Comparison of ENCODE assay signal across 17 mouse cellular contexts in genomic region chr5:140699776-140700175, GRCm38 (mm10). TPM values are rescaled to one million over a fixed set of nuclear protein-coding genes. Genes with fewer than 3 reads are reported as not detected.
DNase-seq lines count a peak whose midpoint lies in the region; ATAC-seq lines count a peak whose summit lies in the region.
"Had no signal": no experiment of that assay in that cellular context is flagged by ENCODE, and none has a peak within 500 bp of the region (broad histone marks: within the 10 kb centered on the region; RNA-seq: fewer than 3 reads in every experiment).

No protein-coding gene starts in this region.

- no peaks in the 10 kb centered on the region for H3K27me3 ChIP-seq in kidney, embryonic 14.5 days (ENCODE audit: control insufficient read depth, insufficient read depth, low read length)
- no peaks in the 10 kb centered on the region for H3K27me3 ChIP-seq in neural tube, embryonic 13.5 days
- H3K27me3 ChIP-seq: forebrain, embryonic 15.5 days; heart, embryonic 15.5 days had no signal

- no peak overlapping the region for H3K4me2 ChIP-seq in kidney, embryonic 14.5 days (replicated peaks; ENCODE audit: low read depth, low read length)
- H3K4me2 ChIP-seq in neural tube, embryonic 13.5 days, result no peak overlapping the region
- H3K4me2 ChIP-seq: forebrain, embryonic 15.5 days; heart, embryonic 15.5 days had no signal

- H3K4me1 ChIP-seq in kidney, embryonic 14.5 days (ENCODE audit: control insufficient read depth, insufficient read depth, low read length), result peaks cover 8% of the 10 kb centered on the region
- H3K4me1 ChIP-seq in neural tube, embryonic 13.5 days (replicated peaks), result peaks cover 42% of the 10 kb centered on the region

- H3K36me3 ChIP-seq in kidney, embryonic 14.5 days (ENCODE audit: control insufficient read depth, insufficient read depth, low read length), result peaks cover 27% of the 10 kb centered on the region
- H3K36me3 ChIP-seq in neural tube, embryonic 13.5 days, result peaks cover 37% of the 10 kb centered on the region

- H3K9me3 ChIP-seq in kidney, embryonic 14.5 days (ENCODE audit: control insufficient read depth, low read length), result no peaks in the 10 kb centered on the region
- H3K9me3 ChIP-seq in neural tube, embryonic 13.5 days, result no peaks in the 10 kb centered on the region
- H3K9me3 ChIP-seq: forebrain, embryonic 15.5 days; G1E; heart, embryonic 15.5 days had no signal

- peak; percentile 47 for DNase-seq in kidney, adult 18-20 months
- DNase-seq in neural tube, embryonic 10.5 days (ENCODE audit: extremely low spot score, low spot score), result no peak
- peak; percentile 66 to 80 for DNase-seq in kidney, postnatal 25 days
- DNase-seq in yolk sac, embryonic 10.5 days (ENCODE audit: low spot score), result peak; percentile 23
- no peak for DNase-seq in thymus, postnatal 36 days
- DNase-seq: cerebellum, postnatal 36 days; left cerebral cortex, postnatal 4 days; lung, adult 2 months; right cerebral cortex, postnatal 25 days; thymus, postnatal 14 days had no signal

- H3K4me3 ChIP-seq in kidney, embryonic 14.5 days (ENCODE audit: low read length), result no peak overlapping the region
- H3K4me3 ChIP-seq in neural tube, embryonic 13.5 days, result no peak overlapping the region
- H3K4me3 ChIP-seq: forebrain, embryonic 15.5 days; heart, embryonic 15.5 days had no signal

- no peak overlapping the region for H3K9ac ChIP-seq in kidney, embryonic 14.5 days (ENCODE audit: low read depth, low read length)
- peak overlapping the region; percentile 10; the same call in 1 of the 2 replicates for H3K9ac ChIP-seq in neural tube, embryonic 13.5 days
- H3K9ac ChIP-seq: forebrain, embryonic 15.5 days; heart, embryonic 15.5 days had no signal

- no peak for ATAC-seq in kidney, embryonic 14.5 days (ENCODE audit: low FRiP score, low TSS enrichment)
- no peak for ATAC-seq in neural tube, embryonic 13.5 days (ENCODE audit: low read depth)
- ATAC-seq: forebrain, embryonic 15.5 days; hindbrain, postnatal 0 days had no signal

- WGBS in kidney, embryonic 14.5 days, result 79% methylated on average over 9 of the region's 9 CpGs
- WGBS in neural tube, embryonic 13.5 days, result 89% methylated on average over 9 of the region's 9 CpGs

- no peak overlapping the region for H3K27ac ChIP-seq in kidney, embryonic 14.5 days (ENCODE audit: low read depth, low read length)
- H3K27ac ChIP-seq in neural tube, embryonic 13.5 days (replicated peaks), result no peak overlapping the region
- H3K27ac ChIP-seq: forebrain, embryonic 15.5 days; heart, embryonic 15.5 days; hindbrain, postnatal 0 days; macrophage had no signal

RNA-seq across cellular contexts. Expression of gene Iqce, which starts 2.4 kb away (rescaled TPM):
- 19.4 and 26.8 TPM in 2 replicates for polyA plus RNA-seq in kidney, embryonic 14.5 days (2014; fragmentation: Nextera tagmentation; extraction: Ambion mirVana)
- 22.9 and 24.1 TPM in 2 replicates for polyA plus RNA-seq in neural tube, embryonic 13.5 days (2015; fragmentation: Nextera tagmentation; extraction: Ambion mirVana)

RNA-seq across cellular contexts. Expression of gene Brat1, which starts 5.0 kb away (rescaled TPM):
- 12.0 and 14.6 TPM in 2 replicates for polyA plus RNA-seq in kidney, embryonic 14.5 days (2014; fragmentation: Nextera tagmentation; extraction: Ambion mirVana)
- polyA plus RNA-seq in neural tube, embryonic 13.5 days (2015; fragmentation: Nextera tagmentation; extraction: Ambion mirVana), result 23.5 and 25.8 TPM in 2 replicates

RNA-seq across cellular contexts. Expression of gene Amz1, which starts 24.2 kb away (rescaled TPM):
- polyA plus RNA-seq in kidney, embryonic 14.5 days (2014; fragmentation: Nextera tagmentation; extraction: Ambion mirVana), result 1.1 and 1.5 TPM in 2 replicates
- 1.6 and 2.1 TPM in 2 replicates for polyA plus RNA-seq in neural tube, embryonic 13.5 days (2015; fragmentation: Nextera tagmentation; extraction: Ambion mirVana)

RNA-seq across cellular contexts. Expression of gene Ttyh3, which starts 50.9 kb away (rescaled TPM):
- polyA plus RNA-seq in kidney, embryonic 14.5 days (2014; fragmentation: Nextera tagmentation; extraction: Ambion mirVana), result 40.0 and 48.5 TPM in 2 replicates
- polyA plus RNA-seq in neural tube, embryonic 13.5 days (2015; fragmentation: Nextera tagmentation; extraction: Ambion mirVana), result 68.5 and 72.3 TPM in 2 replicates

Comparison
In these comparisons a context has a peak if more than half of its experiments do, and no peak if none do; other contexts are left out.
1. DNase-seq: peak in kidney, adult 18-20 months (single experiment), kidney, postnatal 25 days (2 of 2) and yolk sac, embryonic 10.5 days (single experiment); none in neural tube, embryonic 10.5 days (single experiment) and thymus, postnatal 36 days (0 of 2).